Mouse (Mus musculus): ENCODE measurements around the gene Dct.

Dct gene

GRCm38 (mm10) chr14:118051975-118052630 lies at the start of gene Dct:
Gene Dct, minus strand, starts transcription at chr14:118052244.
- DNase-seq (ENCODE audit: low spot score): no peak

GRCm38 (mm10) chr14:118101227-118101990 lies 49.4 kb upstream of the Dct start:
- no peak for DNase-seq (ENCODE audit: low spot score)

GRCm38 (mm10) chr14:118098265-118098664 lies 46.2 kb upstream of the Dct start:
- no peak for DNase-seq (ENCODE audit: low spot score)

- DNase-seq (ENCODE audit: low spot score): no peak
Observed at GRCm38 (mm10) chr14:118089806-118090392, 37.9 kb upstream of the Dct start.

- peak; percentile 92 for DNase-seq (ENCODE audit: low spot score)
Observed at GRCm38 (mm10) chr14:118089215-118089805, 37.3 kb upstream of the Dct start.

- no peak for DNase-seq (ENCODE audit: low spot score)
Observed at GRCm38 (mm10) chr14:118088437-118089207, 36.6 kb upstream of the Dct start.

GRCm38 (mm10) chr14:118086271-118087035 lies 34.4 kb upstream of the Dct start:
- DNase-seq (ENCODE audit: low spot score): no peak

- no peak for DNase-seq (ENCODE audit: low spot score)
Observed at GRCm38 (mm10) chr14:118083851-118084250, 31.8 kb upstream of the Dct start.

- no peak for DNase-seq (ENCODE audit: low spot score)
Observed at GRCm38 (mm10) chr14:118080606-118081005, 28.6 kb upstream of the Dct start.

GRCm38 (mm10) chr14:118070100-118070499 lies 18.1 kb upstream of the Dct start:
- DNase-seq (ENCODE audit: low spot score): no peak

- no peak for DNase-seq (ENCODE audit: low spot score)
Observed at GRCm38 (mm10) chr14:118069439-118070079, 17.5 kb upstream of the Dct start.

GRCm38 (mm10) chr14:118061766-118062432 lies 9.9 kb upstream of the Dct start:
- DNase-seq (ENCODE audit: low spot score): no peak

- no peak for DNase-seq (ENCODE audit: low spot score)
Observed at GRCm38 (mm10) chr14:118058581-118058886, 6.5 kb upstream of the Dct start.

- no peak for DNase-seq (ENCODE audit: low spot score)
Observed at GRCm38 (mm10) chr14:118057696-118058580, 5.9 kb upstream of the Dct start.

GRCm38 (mm10) chr14:118052770-118053169 lies 726 bp upstream of the Dct start:
- DNase-seq (ENCODE audit: low spot score): no peak

- DNase-seq (ENCODE audit: low spot score): no peak
Observed at GRCm38 (mm10) chr14:118051396-118051795, 648 bp downstream of the Dct start.

GRCm38 (mm10) chr14:118050990-118051389 lies 1.1 kb downstream of the Dct start:
- DNase-seq (ENCODE audit: low spot score): no peak

- no peak for DNase-seq (ENCODE audit: low spot score)
Observed at GRCm38 (mm10) chr14:118050431-118050830, 1.6 kb downstream of the Dct start.

GRCm38 (mm10) chr14:118049648-118050238 lies 2.3 kb downstream of the Dct start:
- DNase-seq (ENCODE audit: low spot score): no peak
